Mouse (Mus musculus) hindbrain, embryonic 11.5 days (tissue): Measurements from ENCODE around the gene Ccdc124. TPM values are rescaled to one million over a fixed set of nuclear protein-coding genes. Genes with fewer than 3 reads are reported as not detected.
A peak's percentile ranks its signal among the peaks of the same experiment; 100 is the strongest.

Source experiments
- ATAC-seq: fragments of 200-750 bp; cut with Nextera tagmentation; 2 replicates; pipeline ENCODE4 v1.8.0; 2017; ENCODE audit warnings: mild to moderate bottlenecking, moderate TSS enrichment, moderate library complexity; ENCODE audit not compliant: low FRiP score
- DNase-seq: peaks from one replicate; pipeline ENCODE4 v3.0.0-alpha.2; 2015; ENCODE audit warnings: low spot score
- H3K27ac ChIP-seq: fragments of 300-500 bp; sonication (generic); 2 replicates; pipeline ENCODE4 v1.5.1; 2014; ENCODE audit warnings: mild to moderate bottlenecking, low read depth, low read length
- H3K27me3 ChIP-seq: fragments of 300-500 bp; sonication (generic); 2 replicates; pipeline ENCODE4 v1.6.1; 2014; ENCODE audit warnings: mild to moderate bottlenecking, low read length, moderate library complexity, mixed read lengths; ENCODE audit not compliant: control insufficient read depth, insufficient read depth
- H3K36me3 ChIP-seq: fragments of 300-500 bp; sonication (generic); 2 replicates; pipeline ENCODE4 v1.6.1; 2014; ENCODE audit warnings: mild to moderate bottlenecking, low read length, moderate library complexity, mixed read lengths; ENCODE audit not compliant: control insufficient read depth, insufficient read depth
- H3K4me1 ChIP-seq: fragments of 300-500 bp; sonication (generic); replicated peaks from 2 replicates; pipeline ENCODE4 v1.6.1; 2014; ENCODE audit warnings: low read length, mixed read lengths; ENCODE audit not compliant: control insufficient read depth, insufficient read depth
- H3K4me2 ChIP-seq: fragments of 300-500 bp; sonication (generic); replicated peaks from 2 replicates; pipeline ENCODE4 v1.6.1; 2014; ENCODE audit warnings: mild to moderate bottlenecking, low read depth, low read length
- H3K4me3 ChIP-seq: fragments of 300-500 bp; sonication (generic); 2 replicates; pipeline ENCODE4 v1.5.1; 2014; ENCODE audit warnings: low read depth, low read length
- H3K9ac ChIP-seq: fragments of 300-500 bp; sonication (generic); 2 replicates; pipeline ENCODE4 v1.6.1; 2014; ENCODE audit warnings: low read depth, low read length
- H3K9me3 ChIP-seq: fragments of 300-500 bp; sonication (generic); 2 replicates; pipeline ENCODE4 v1.6.1; 2016; ENCODE audit warnings: low read length; ENCODE audit not compliant: control insufficient read depth
- WGBS: fragments of 180-500 bp; shearing (Covaris S2); extraction: QIAGEN DNeasy Blood & Tissue Kit; methylation state at CpG from one replicate; pipeline ENCODE4 v1.1.7; 2014; 5-methylcytosine and 5-hydroxymethylcytosine counted together
- polyA plus RNA-seq: library from polyadenylated mRNA; unstranded; fragments of >200 nt; fragmentation: Nextera tagmentation; extraction: Ambion mirVana; gene quantifications from 2 replicates; pipeline ENCODE4 v1.2.1, GENCODE M21; 2014

Gene Ccdc124
- polyA plus RNA-seq, 1 experiment from 2014 or later: 173 TPM

- H3K4me3 ChIP-seq: peak within 1 kb of the TSS; percentile 18; the same call in 1 of the 2 replicates
- H3K9me3 ChIP-seq: no peaks in the 10 kb centered on the region
- H3K4me2 ChIP-seq: peak within 1 kb of the TSS; percentile 31
- ATAC-seq: no peak
- H3K4me1 ChIP-seq: peaks cover 10% of the 10 kb centered on the region; the same call in 1 of the 2 replicates
- H3K27me3 ChIP-seq: peaks cover 39% of the 10 kb centered on the region
- H3K9ac ChIP-seq: no peak within 1 kb of the TSS
- 2% methylated on average over 80 of the region's 80 CpGs for WGBS
- DNase-seq: peak; percentile 53
- no peak within 1 kb of the TSS for H3K27ac ChIP-seq
- H3K36me3 ChIP-seq: no peaks in the 10 kb centered on the region; the same call in 1 of the 2 replicates
Observed at GRCm38 (mm10) chr8:70892022-70892895, 18.5 kb upstream of the Ccdc124 start, which contains the start of gene Slc5a5. Gene Slc5a5 (minus strand): TSS chr8:70892757.

GRCm38 (mm10) chr8:70891356-70891755 lies 17.6 kb upstream of the Ccdc124 start:
- no peak overlapping the region for H3K4me3 ChIP-seq
- no peak overlapping the region for H3K27ac ChIP-seq
- no peak overlapping the region for H3K4me2 ChIP-seq
- no peaks in the 10 kb centered on the region; the same call in 1 of the 2 replicates for H3K36me3 ChIP-seq
- DNase-seq (no peak), ATAC-seq (no peak)
- peaks cover 9% of the 10 kb centered on the region; the same call in 1 of the 2 replicates for H3K4me1 ChIP-seq
- no peaks in the 10 kb centered on the region for H3K9me3 ChIP-seq
- peaks cover 39% of the 10 kb centered on the region for H3K27me3 ChIP-seq
- no peak overlapping the region for H3K9ac ChIP-seq
- 6% methylated on average over 21 of the region's 21 CpGs for WGBS

GRCm38 (mm10) chr8:70890656-70891055 lies 16.9 kb upstream of the Ccdc124 start:
- H3K4me3 ChIP-seq: no peak overlapping the region
- H3K9me3 ChIP-seq: no peaks in the 10 kb centered on the region
- peaks cover 7% of the 10 kb centered on the region; the same call in 1 of the 2 replicates for H3K4me1 ChIP-seq
- H3K36me3 ChIP-seq: no peaks in the 10 kb centered on the region; the same call in 1 of the 2 replicates
- no peak overlapping the region for H3K27ac ChIP-seq
- 95% methylated on average over 5 of the region's 5 CpGs for WGBS
- H3K27me3 ChIP-seq: peaks cover 39% of the 10 kb centered on the region
- DNase-seq (no peak), ATAC-seq (no peak)
- H3K4me2 ChIP-seq: no peak overlapping the region
- H3K9ac ChIP-seq: no peak overlapping the region

- Histone ChIP-seq H3K27ac (no peak overlapping the region), H3K4me2 (peak overlapping the region; percentile 23; the same call in 1 of the 2 replicates), H3K36me3 (no peaks in the 10 kb centered on the region), H3K27me3 (peaks cover 28% of the 10 kb centered on the region), H3K9ac (no peak overlapping the region), H3K4me1 (peaks cover 7% of the 10 kb centered on the region; the same call in 1 of the 2 replicates), H3K9me3 (no peaks in the 10 kb centered on the region), H3K4me3 (0 out of 2 replicates have a peak overlapping the region, but pooled peaks have one; percentile 6)
- ATAC-seq: peak; percentile 26; the same call in 1 of the 2 replicates
- peak; percentile 53 for DNase-seq
- 3% methylated on average over 17 of the region's 18 CpGs for WGBS
Observed at GRCm38 (mm10) chr8:70887669-70888068, 13.9 kb upstream of the Ccdc124 start.

GRCm38 (mm10) chr8:70885612-70886011 lies 11.9 kb upstream of the Ccdc124 start:
- Histone ChIP-seq H3K9me3 (no peaks in the 10 kb centered on the region), H3K4me3 (no peak overlapping the region), H3K27me3 (peaks cover 7% of the 10 kb centered on the region), H3K4me1 (no peaks in the 10 kb centered on the region; the same call in 1 of the 2 replicates), H3K27ac (no peak overlapping the region), H3K36me3 (no peaks in the 10 kb centered on the region), H3K9ac (no peak overlapping the region), H3K4me2 (no peak overlapping the region)
- DNase-seq: peak; percentile 44
- 14% methylated on average over 12 of the region's 12 CpGs for WGBS
- no peak for ATAC-seq

GRCm38 (mm10) chr8:70884683-70885082 lies 10.9 kb upstream of the Ccdc124 start:
- ATAC-seq: no peak
- H3K4me3 ChIP-seq: no peak overlapping the region
- H3K27ac ChIP-seq: no peak overlapping the region
- H3K4me2 ChIP-seq: no peak overlapping the region
- no peaks in the 10 kb centered on the region; the same call in 1 of the 2 replicates for H3K27me3 ChIP-seq
- no peak for DNase-seq
- no peak overlapping the region for H3K9ac ChIP-seq
- H3K9me3 ChIP-seq: no peaks in the 10 kb centered on the region
- no peaks in the 10 kb centered on the region for H3K36me3 ChIP-seq
- H3K4me1 ChIP-seq: peaks cover 3% of the 10 kb centered on the region
- 93% methylated on average over 10 of the region's 10 CpGs for WGBS

GRCm38 (mm10) chr8:70884186-70884585 lies 10.5 kb upstream of the Ccdc124 start:
- no peak overlapping the region for H3K27ac ChIP-seq
- no peaks in the 10 kb centered on the region for H3K36me3 ChIP-seq
- ATAC-seq (no peak), DNase-seq (no peak)
- no peaks in the 10 kb centered on the region for H3K9me3 ChIP-seq
- no peak overlapping the region for H3K4me2 ChIP-seq
- H3K4me3 ChIP-seq: no peak overlapping the region
- no peak overlapping the region for H3K9ac ChIP-seq
- 88% methylated on average over 4 of the region's 4 CpGs for WGBS
- no peaks in the 10 kb centered on the region; the same call in 1 of the 2 replicates for H3K27me3 ChIP-seq
- H3K4me1 ChIP-seq: peaks cover 3% of the 10 kb centered on the region

GRCm38 (mm10) chr8:70880546-70880945 lies 6.8 kb upstream of the Ccdc124 start:
- Histone ChIP-seq H3K4me2 (no peak overlapping the region), H3K36me3 (no peaks in the 10 kb centered on the region), H3K9me3 (no peaks in the 10 kb centered on the region), H3K4me3 (no peak overlapping the region), H3K9ac (no peak overlapping the region), H3K27ac (no peak overlapping the region), H3K27me3 (no peaks in the 10 kb centered on the region), H3K4me1 (peaks cover 3% of the 10 kb centered on the region; the same call in 1 of the 2 replicates)
- WGBS: 31% methylated on average over 11 of the region's 11 CpGs
- ATAC-seq (no peak), DNase-seq (no peak)
